Mouse (Mus musculus): ENCODE data around the gene Il17ra.

Gene Il17ra

GRCm38 (mm10) chr6:120463086-120463871 is at the start of gene Il17ra:
Gene Il17ra, plus strand, starts transcription at chr6:120463247.
- no peak for DNase-seq (ENCODE audit: low read depth, low spot score)

DNA sequence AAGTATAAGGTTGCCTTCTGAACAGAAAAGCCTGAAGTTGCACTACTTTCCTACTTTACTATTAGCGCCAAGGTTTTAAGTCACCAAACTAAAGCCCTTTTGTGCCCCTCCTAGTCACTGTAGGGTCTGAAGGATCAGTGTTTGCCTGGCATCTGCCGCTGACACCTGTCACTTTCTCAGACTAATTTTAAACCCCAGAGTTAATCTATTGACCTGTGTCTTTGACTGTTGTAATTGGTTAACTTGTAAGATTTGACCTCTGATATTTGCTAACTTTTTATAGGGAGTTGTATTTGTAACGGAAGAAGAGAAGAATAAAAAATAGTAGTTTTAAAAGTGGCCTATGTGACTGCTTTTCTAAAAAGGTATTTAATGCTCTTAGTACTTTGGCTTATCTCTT is 24.9 kb upstream of the Il17ra start:
- no peak for DNase-seq (ENCODE audit: low read depth, low spot score)

DNA sequence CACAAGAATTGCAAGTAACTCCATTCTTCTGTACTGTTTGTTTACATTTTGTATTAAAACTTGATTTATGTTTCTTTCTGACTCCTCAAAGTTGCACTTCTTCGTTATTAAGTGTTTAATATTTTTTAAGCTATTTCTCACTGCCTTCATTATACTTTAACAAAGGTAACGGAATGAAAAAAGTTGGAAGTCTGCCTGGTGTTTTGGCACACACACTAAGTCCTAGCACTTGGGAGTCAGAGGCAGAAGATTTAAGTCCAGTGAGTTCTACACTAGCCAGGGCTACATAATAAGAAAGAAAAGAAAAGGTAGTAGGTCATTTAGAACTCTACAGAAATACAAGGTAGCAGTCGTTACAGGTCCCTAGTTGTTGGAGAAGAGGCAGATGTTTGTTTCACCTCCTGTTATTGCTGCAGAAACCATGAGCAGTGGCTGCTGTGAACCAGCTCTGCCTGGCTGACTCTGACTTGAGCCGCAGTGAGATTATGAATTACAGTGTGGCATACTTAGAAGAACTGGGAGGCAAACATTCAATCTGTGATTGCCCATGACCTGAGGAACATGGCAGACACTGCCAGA is 20.8 kb upstream of the Il17ra start:
- DNase-seq (ENCODE audit: low read depth, low spot score): no peak

- DNase-seq (ENCODE audit: low read depth, low spot score): no peak
These were observed 19.4 kb upstream of the Il17ra start for GRCm38 (mm10) chr6:120443363-120444355.

DNA sequence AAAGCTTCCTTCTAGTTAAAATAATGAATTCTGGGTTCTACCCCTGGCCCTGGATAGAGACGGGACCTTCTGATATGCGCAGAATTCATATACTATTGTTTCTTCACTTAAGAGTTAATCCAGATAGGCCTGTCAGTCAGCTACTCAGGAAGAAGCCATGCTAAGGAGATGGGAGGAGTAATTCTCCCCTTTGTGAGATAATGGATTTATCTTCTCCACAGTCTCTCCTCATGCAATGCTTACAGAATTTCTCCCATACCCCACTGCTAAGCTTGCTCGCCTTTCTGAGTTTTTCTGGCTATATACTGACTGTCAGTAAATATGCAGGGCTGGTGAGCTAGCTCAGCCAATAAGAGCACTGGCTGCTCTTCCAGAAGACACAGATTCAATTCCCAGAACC is 12.8 kb upstream of the Il17ra start:
- DNase-seq (ENCODE audit: low read depth, low spot score): no peak

GRCm38 (mm10) chr6:120452384-120453102 is 10.5 kb upstream of the Il17ra start:
- DNase-seq (ENCODE audit: low read depth, low spot score): no peak

GRCm38 (mm10) chr6:120453103-120453445 is 10.0 kb upstream of the Il17ra start:
- no peak for DNase-seq (ENCODE audit: low read depth, low spot score)

DNA sequence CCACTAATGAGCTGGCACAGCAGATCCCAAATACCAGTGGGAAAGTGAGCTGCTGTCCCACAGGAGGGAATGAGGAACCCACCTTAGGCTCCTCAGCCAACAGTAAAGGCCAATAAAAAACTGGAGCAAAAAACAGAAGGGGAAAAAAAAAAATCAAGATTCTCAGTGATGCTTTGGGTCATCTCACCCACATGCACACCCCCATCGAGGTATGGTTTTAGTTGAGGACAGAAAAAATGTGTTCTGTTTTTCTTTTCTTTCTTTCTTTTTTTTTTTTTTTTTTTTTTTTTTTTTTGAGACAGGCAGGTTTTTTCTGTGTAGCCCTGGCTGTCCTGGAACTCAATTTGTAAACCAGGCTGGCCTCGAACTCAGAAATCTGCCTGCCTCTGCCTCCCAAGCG is 9.5 kb upstream of the Il17ra start:
- no peak for DNase-seq (ENCODE audit: low read depth, low spot score)

- no peak for DNase-seq (ENCODE audit: low read depth, low spot score)
These were observed 8.4 kb upstream of the Il17ra start for GRCm38 (mm10) chr6:120454627-120455077.

GRCm38 (mm10) chr6:120457074-120457473 is 6.0 kb upstream of the Il17ra start:
- no peak for DNase-seq (ENCODE audit: low read depth, low spot score)

DNA sequence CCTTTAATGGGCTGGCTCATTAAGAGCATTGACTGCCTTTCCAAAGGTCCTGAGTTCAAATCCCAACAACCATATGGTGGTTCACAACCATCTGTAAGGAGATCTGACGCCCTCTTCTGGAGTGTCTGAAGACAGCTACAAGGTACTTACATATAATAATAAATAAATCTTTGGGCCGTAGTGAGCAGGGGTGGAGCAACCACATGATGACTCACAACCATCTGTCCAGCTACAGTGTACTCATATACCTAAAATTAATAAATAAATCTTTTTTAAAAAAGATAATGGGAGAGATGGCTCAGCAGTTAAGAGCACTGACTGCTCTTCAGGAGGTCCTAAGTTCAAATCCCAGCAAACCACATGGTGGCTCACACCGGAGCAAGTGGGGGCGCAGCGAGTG is 5.3 kb upstream of the Il17ra start:
- no peak for DNase-seq (ENCODE audit: low read depth, low spot score)

DNA sequence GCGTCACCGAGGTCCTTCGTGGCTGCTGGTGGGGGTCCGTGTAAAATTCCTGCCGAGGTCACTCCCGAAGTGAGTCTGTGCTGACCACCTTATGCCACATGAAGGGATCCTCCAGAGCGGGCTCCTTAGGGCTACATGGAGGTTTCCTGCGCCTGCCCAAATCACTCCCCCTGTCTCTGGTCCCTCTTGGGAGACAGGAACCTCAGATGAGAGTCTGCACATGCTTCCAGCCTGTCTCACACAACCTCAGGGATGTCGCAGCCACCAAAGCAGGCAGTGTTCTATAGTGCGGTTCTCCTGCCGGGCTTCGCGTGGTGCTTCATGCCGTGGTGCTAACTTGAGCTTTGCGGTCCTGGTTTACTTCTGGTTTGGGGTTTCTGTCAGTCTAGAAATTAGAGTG is 1.8 kb upstream of the Il17ra start:
- no peak for DNase-seq (ENCODE audit: low read depth, low spot score)

- no peak for DNase-seq (ENCODE audit: low read depth, low spot score)
These were observed 796 bp upstream of the Il17ra start for GRCm38 (mm10) chr6:120462251-120462650.

DNA sequence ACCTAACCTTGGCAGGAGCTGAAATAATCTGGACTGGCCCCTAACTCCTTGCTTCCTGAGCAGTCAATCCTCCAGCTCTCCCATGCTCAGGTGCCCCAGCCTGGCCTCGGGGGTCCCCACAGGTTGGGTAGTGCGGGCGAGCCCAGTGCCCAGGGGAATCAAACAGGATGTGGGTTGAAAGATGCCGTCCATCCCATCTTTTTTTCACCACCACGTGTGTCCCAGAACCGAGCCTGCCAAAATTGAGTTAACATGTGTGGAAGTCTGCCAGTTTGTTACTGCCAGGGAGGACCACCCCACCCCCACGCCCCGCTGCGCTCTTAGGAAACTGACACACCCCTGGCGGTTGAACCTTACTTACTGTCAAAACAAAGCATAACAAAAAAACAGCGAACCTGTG is 837 bp downstream of the Il17ra start:
- DNase-seq (ENCODE audit: low read depth, low spot score): no peak

DNA sequence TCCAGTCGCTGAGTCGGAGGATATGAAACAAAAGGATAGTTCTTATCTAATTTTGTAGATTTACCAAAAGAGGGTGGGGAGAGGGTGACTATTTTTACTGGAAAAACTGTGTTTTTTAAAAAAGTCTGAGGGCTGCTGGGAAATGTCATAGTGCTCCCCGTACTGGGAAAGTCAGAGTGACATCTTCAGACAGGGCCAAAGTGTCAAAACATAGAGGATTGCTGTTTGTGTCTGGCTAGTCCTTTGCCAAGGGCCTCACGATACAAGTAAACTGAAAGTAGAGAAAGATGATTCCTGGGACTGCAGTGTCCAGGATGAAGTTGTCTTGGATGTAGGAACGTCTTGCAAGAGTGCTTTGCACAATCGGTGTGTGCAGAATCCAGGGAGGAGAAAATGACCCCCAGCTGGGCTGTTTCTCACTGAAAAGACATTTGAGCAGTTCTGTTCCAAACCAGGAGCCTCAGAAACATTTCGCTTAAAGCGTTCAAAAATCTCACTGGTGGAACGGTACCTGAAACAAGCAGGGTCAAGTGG is 1.4 kb downstream of the Il17ra start:
- DNase-seq (ENCODE audit: low read depth, low spot score): no peak

DNA sequence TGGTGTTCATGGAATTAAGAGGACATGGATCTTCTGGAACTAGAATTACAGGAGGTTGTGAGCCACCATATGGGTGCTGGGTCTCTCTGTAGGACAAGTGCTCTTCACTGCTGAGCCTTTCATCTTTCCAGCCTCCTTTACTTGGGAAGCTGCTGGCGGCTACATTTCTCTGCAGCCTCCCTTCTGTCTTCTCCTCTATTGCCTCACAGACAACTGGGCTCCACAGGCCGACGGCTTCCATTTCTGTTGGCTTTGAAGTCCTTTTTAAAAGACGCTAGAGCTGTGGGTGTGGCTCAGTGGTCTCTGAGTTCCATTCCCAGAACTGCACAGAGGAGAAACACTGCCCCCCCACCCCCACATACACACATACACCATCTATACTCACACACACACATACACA is 2.3 kb downstream of the Il17ra start:
- DNase-seq (ENCODE audit: low read depth, low spot score): no peak

DNA sequence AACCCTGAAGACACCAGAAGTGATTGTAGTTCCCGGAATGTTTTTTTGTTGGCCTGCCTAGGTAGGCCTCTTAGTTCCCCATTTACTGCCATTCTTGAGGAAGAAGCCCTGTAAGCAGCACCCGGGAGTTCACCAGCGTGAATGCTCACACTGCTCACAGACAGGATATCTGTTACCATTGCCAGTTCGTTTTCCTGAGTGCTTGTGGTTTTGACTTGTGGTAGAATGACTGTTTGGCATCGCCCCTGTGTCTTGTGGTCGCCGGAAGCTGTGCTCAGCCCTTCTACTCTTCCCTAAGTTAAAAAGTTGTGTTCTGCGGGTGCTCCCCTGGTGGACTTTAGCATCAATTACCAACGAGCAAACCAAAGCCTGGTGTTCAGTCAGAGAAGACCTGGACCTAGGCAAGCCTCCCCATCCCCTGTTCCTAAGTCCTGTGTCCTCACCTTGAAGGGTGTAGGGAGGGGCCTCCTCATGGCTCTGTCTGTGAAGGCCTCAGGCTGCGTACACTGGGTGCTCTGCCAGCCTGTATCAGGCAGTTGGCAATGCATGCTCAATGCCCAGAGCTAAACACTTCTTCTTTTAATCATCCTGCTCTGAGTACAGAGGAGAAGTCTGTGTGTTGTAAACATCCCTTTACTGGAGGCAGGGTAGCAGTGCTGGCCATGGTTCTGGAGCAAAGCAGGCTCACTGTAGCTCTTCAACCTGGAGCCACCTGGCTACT is 3.7 kb downstream of the Il17ra start:
- no peak for DNase-seq (ENCODE audit: low read depth, low spot score)

- no peak for DNase-seq (ENCODE audit: low read depth, low spot score)
These were observed 5.2 kb downstream of the Il17ra start for GRCm38 (mm10) chr6:120468259-120468658.

DNA sequence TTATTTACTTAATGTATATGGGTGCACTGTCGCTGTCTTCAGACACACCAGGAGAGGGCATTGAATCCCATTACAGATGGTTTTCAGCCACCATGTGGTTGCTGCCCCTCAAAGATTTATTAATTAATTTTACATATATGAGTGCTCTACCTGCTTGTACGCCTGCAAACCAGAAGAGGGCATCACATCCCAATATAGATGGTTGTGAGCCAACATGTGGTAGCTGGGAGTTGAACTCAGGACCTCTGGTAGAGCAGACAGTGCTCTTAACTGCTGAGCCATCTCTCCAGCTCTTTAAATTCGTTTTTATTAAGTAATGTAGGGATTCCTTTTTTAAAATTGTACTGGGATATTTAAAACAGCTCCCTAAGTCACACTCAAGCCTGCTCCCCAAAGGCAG is 6.2 kb downstream of the Il17ra start:
- DNase-seq (ENCODE audit: low read depth, low spot score): no peak

GRCm38 (mm10) chr6:120469770-120470169 is 6.7 kb downstream of the Il17ra start:
- no peak for DNase-seq (ENCODE audit: low read depth, low spot score)

- no peak for DNase-seq (ENCODE audit: low read depth, low spot score)
These were observed 7.6 kb downstream of the Il17ra start for GRCm38 (mm10) chr6:120470666-120471065.

All from brain, embryonic 18.5 days (tissue).